Comparison of ENCODE assay signal across 8 mouse cellular contexts in genomic region chr1:184035346-184035903, GRCm38 (mm10). TPM values are rescaled to one million over a fixed set of nuclear protein-coding genes. Genes with fewer than 3 reads are reported as not detected.
A peak's percentile ranks its signal among the peaks of the same experiment; 100 is the strongest.
DNase-seq lines count a peak whose midpoint lies in the region; ATAC-seq lines count a peak whose summit lies in the region.

No protein-coding gene starts in this region.

- intact Hi-C loops in heart, postnatal 36 days (cut with DNase I), result loop anchor here (5.0 to 10.0 kb wide), 4 partner anchors 137 to 1169 kb away; partner anchors contain the start of gene Rab3gap2
- intact Hi-C loops in gastrocnemius, postnatal 36 days (cut with DNase I), result loop anchor here (5.0 to 10.0 kb wide), 2 partner anchors 199 to 228 kb away; no protein-coding TSS in a partner anchor
- intact Hi-C loops in left cerebral cortex, postnatal 25 days (cut with DNase I), result loop anchor here (5.0 kb wide), 1 partner anchor 202 kb away; no protein-coding TSS in a partner anchor

- no peaks in the 10 kb centered on the region for H3K9me3 ChIP-seq in heart, embryonic 14.5 days (ENCODE audit: control insufficient read depth, low read length)
- no peaks in the 10 kb centered on the region for H3K9me3 ChIP-seq in forebrain, embryonic 13.5 days (replicated peaks)
- no peaks in the 10 kb centered on the region for H3K9me3 ChIP-seq in liver, embryonic 15.5 days (replicated peaks)

- peak overlapping the region; percentile 74 for H3K4me2 ChIP-seq in heart, embryonic 14.5 days (ENCODE audit: low read length)
- peak overlapping the region; percentile 88 for H3K4me2 ChIP-seq in forebrain, embryonic 13.5 days
- peak overlapping the region; percentile 99 for H3K4me2 ChIP-seq in liver, embryonic 15.5 days

- no peaks in the 10 kb centered on the region for H3K27me3 ChIP-seq in heart, embryonic 14.5 days (ENCODE audit: control insufficient read depth, insufficient read depth, low read length)
- no peaks in the 10 kb centered on the region for H3K27me3 ChIP-seq in forebrain, embryonic 13.5 days
- H3K27me3 ChIP-seq in liver, embryonic 15.5 days, result no peaks in the 10 kb centered on the region

- peak overlapping the region; percentile 20 to 99 for H3K27ac ChIP-seq in heart, embryonic 14.5 days (replicated peaks in 1 of 2; ENCODE audit: control insufficient read depth in 1 of 2, insufficient read depth in 1 of 2, low read depth in 2 of 2, low read length in 2 of 2)
- no peak overlapping the region for H3K27ac ChIP-seq in forebrain, embryonic 13.5 days
- no peak overlapping the region; the same call in 1 of the 2 replicates for H3K27ac ChIP-seq in liver, embryonic 15.5 days (replicated peaks)

- ATAC-seq in heart, embryonic 14.5 days (ENCODE audit: insufficient number of reproducible peaks, insufficient read depth, low FRiP score, low read depth), result no peak
- no peak for ATAC-seq in forebrain, embryonic 13.5 days
- ATAC-seq in liver, embryonic 15.5 days (ENCODE audit: insufficient read depth), result no peak

- DNase-seq in heart, postnatal 36 days, result no peak
- peak; percentile 32 for DNase-seq in MN1 (ENCODE audit: low spot score)
- no peak for DNase-seq in urinary bladder, postnatal 14 days (ENCODE audit: low spot score)
- DNase-seq in gastrocnemius, postnatal 36 days, result no peak
- DNase-seq in left cerebral cortex, postnatal 25 days (ENCODE audit: low spot score in 2 of 2), result no peak

- peaks cover 26% of the 10 kb centered on the region for H3K36me3 ChIP-seq in heart, embryonic 14.5 days (ENCODE audit: control insufficient read depth, insufficient read depth, low read length)
- peaks cover 21% of the 10 kb centered on the region for H3K36me3 ChIP-seq in forebrain, embryonic 13.5 days (ENCODE audit: poor library complexity, severe bottlenecking)
- no peaks in the 10 kb centered on the region for H3K36me3 ChIP-seq in liver, embryonic 15.5 days (replicated peaks)

- H3K4me3 ChIP-seq in heart, embryonic 14.5 days (ENCODE audit: control insufficient read depth in 1 of 2, insufficient read depth in 1 of 2, low read depth in 1 of 2, low read length in 2 of 2), result peak overlapping the region; percentile 61 to 89
- H3K4me3 ChIP-seq in forebrain, embryonic 13.5 days, result peak overlapping the region; percentile 68
- H3K4me3 ChIP-seq in liver, embryonic 15.5 days (replicated peaks), result peak overlapping the region; percentile 76

- WGBS in heart, embryonic 14.5 days, result 7% methylated on average over 12 of the region's 12 CpGs
- WGBS in forebrain, embryonic 13.5 days, result 2% methylated on average over 12 of the region's 12 CpGs
- 24% methylated on average over 12 of the region's 12 CpGs for WGBS in liver, embryonic 15.5 days (ENCODE audit: insufficient replicate concordance)

- peaks cover 13 to 34% of the 10 kb centered on the region in 2 experiments for H3K4me1 ChIP-seq in heart, embryonic 14.5 days (ENCODE audit: control insufficient read depth in 2 of 2, insufficient read depth in 2 of 2, low read length in 2 of 2)
- H3K4me1 ChIP-seq in forebrain, embryonic 13.5 days, result peaks cover 63% of the 10 kb centered on the region
- H3K4me1 ChIP-seq in liver, embryonic 15.5 days (replicated peaks), result peaks cover 24% of the 10 kb centered on the region

- peak overlapping the region; percentile 75 for H3K9ac ChIP-seq in heart, embryonic 14.5 days (ENCODE audit: low read length)
- H3K9ac ChIP-seq in forebrain, embryonic 13.5 days, result peak overlapping the region; percentile 70
- H3K9ac ChIP-seq in liver, embryonic 15.5 days, result peak overlapping the region; percentile 57; the same call in 1 of the 2 replicates

RNA-seq across cellular contexts. Expression of gene 1700056E22Rik, which starts 1.3 kb away (rescaled TPM):
- 2.0 and 2.4 TPM in 2 replicates for polyA plus RNA-seq in heart, embryonic 14.5 days (2014; fragmentation: Nextera tagmentation; extraction: Ambion mirVana)
- 1 to 10 TPM; 1.0 to 1.2 TPM for total RNA-seq in heart, postnatal 36 days (2021)
- polyA plus RNA-seq in forebrain, embryonic 13.5 days (2015; fragmentation: Nextera tagmentation; extraction: Ambion mirVana), result 1.2 and 1.5 TPM in 2 replicates
- 0.43 and 0.45 TPM in 2 replicates for polyA plus RNA-seq in liver, embryonic 15.5 days (2015; fragmentation: Nextera tagmentation; extraction: Ambion mirVana)
- total RNA-seq in gastrocnemius, postnatal 36 days (2021), result under 1 TPM; 0.67 to 0.82 TPM
- under 1 TPM in 1 of 2 experiments, not detected in 1; 0.50 TPM for total RNA-seq in left cerebral cortex, postnatal 25 days (2021)

RNA-seq across cellular contexts. Expression of gene Dusp10, which starts 22.3 kb away (rescaled TPM):
- polyA plus RNA-seq in heart, embryonic 14.5 days (2014; fragmentation: Nextera tagmentation; extraction: Ambion mirVana), result 9.7 and 10.5 TPM in 2 replicates
- 1 to 10 TPM; 4.6 to 9.2 TPM for total RNA-seq in heart, postnatal 36 days (2021)
- polyA plus RNA-seq in forebrain, embryonic 13.5 days (2015; fragmentation: Nextera tagmentation; extraction: Ambion mirVana), result 8.6 and 9.7 TPM in 2 replicates
- polyA plus RNA-seq in liver, embryonic 15.5 days (2015; fragmentation: Nextera tagmentation; extraction: Ambion mirVana), result 2.5 and 2.6 TPM in 2 replicates
- 10 to 100 TPM; 27.3 to 47.1 TPM for total RNA-seq in gastrocnemius, postnatal 36 days (2021)
- 1 to 10 TPM; 5.2 to 6.2 TPM for total RNA-seq in left cerebral cortex, postnatal 25 days (2021)

Comparison
In these comparisons a context has a peak if more than half of its experiments do, and no peak if none do; other contexts are left out.
1. H3K27ac ChIP-seq: peak in heart, embryonic 14.5 days (2 of 2); none in forebrain, embryonic 13.5 days (single experiment) and liver, embryonic 15.5 days (single experiment).
2. Peak in every context shown above with its lines, with median percentiles within 50 percentile points of each other: H3K4me2 ChIP-seq, H3K4me3 ChIP-seq and H3K9ac ChIP-seq.